Mouse (Mus musculus) C2C12 (cell line): ENCODE data around the gene Tnfsf10.

Experiments
- CEBPB ChIP-seq: IDR thresholded peaks from one replicate; pipeline ENCODE4 v1.6.1; 2011; ENCODE audit warnings: low read depth, mild to moderate bottlenecking, control low read depth, moderate library complexity
- CTCF ChIP-seq: IDR thresholded peaks from one replicate; pipeline ENCODE4 v1.5.1; 2011; ENCODE audit not compliant: control insufficient read depth, insufficient read depth, insufficient read length

DNA sequence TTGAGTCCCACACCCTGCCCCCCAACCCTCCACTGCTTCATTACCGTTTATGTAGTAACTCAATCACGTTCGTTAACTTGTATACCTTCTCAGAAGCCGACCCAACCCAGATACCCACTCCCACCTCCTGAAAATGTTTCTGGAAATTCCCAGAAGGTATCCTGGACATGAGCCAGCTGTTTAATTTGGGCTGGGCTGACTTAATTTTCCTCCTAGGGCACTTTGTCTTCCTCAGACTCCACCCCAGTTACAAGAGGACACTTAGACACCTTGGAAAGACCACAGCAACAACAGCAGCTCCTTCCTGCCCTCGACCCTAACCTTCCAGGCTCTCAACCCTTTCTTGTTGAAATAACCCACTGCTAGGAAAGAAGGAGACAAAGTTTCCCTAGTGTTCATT is 6.7 kb downstream of the Tnfsf10 start:
- TF ChIP-seq CTCF, result no peak
- no peak for TF ChIP-seq CEBPB
